Mouse (Mus musculus) liver, adult 2 months (tissue): ENCODE measurements at regions not wholly inside any gene's neighbourhood (a gene's known extent, or its start where the extent isn't known, plus 50 kb on each side); places are given as distances from the start of the nearest gene placed in this dataset.

Source experiments
- DNase-seq: peaks from one replicate; pipeline ENCODE4 v3.0.0-alpha.2; 2011; ENCODE audit warnings: low read depth, low spot score; ENCODE audit errors: extremely low read depth
- H3K27ac ChIP-seq: fragments of 200-500 bp; replicated peaks from 2 replicates; pipeline ENCODE4 v1.5.1; 2012; ENCODE audit warnings: low read depth, mild to moderate bottlenecking, control low read depth, inconsistent platforms, low read length; ENCODE audit not compliant: insufficient read depth
- H3K27me3 ChIP-seq: fragments of 200-500 bp; 2 replicates; pipeline ENCODE4 v1.6.1; 2012; ENCODE audit warnings: mild to moderate bottlenecking, moderate library complexity, low read length, inconsistent platforms; ENCODE audit not compliant: control insufficient read depth, insufficient read depth
- H3K36me3 ChIP-seq: fragments of 200-500 bp; 2 replicates; pipeline ENCODE4 v1.6.1; 2012; ENCODE audit warnings: low read length, inconsistent platforms; ENCODE audit not compliant: control insufficient read depth, insufficient read depth
- H3K4me1 ChIP-seq: fragments of 200-500 bp; 2 replicates; pipeline ENCODE4 v1.6.1; 2011; ENCODE audit warnings: low read length; ENCODE audit not compliant: control insufficient read depth, insufficient read depth
- H3K4me3 ChIP-seq: fragments of 200-500 bp; 2 replicates; pipeline ENCODE4 v1.5.1; 2011; ENCODE audit warnings: low read depth, mild to moderate bottlenecking, control low read depth, low read length, moderate library complexity; ENCODE audit not compliant: insufficient read depth
- H3K79me2 ChIP-seq: fragments of 200-500 bp; 2 replicates; pipeline ENCODE4 v1.6.1; 2012; ENCODE audit warnings: inconsistent platforms, mild to moderate bottlenecking, low read length, moderate library complexity; ENCODE audit not compliant: control insufficient read depth, insufficient read depth
- H3K9ac ChIP-seq: fragments of 200-500 bp; 2 replicates; pipeline ENCODE4 v1.6.1; 2012; ENCODE audit warnings: low read depth, mild to moderate bottlenecking, control low read depth, inconsistent platforms, low read length
- CTCF ChIP-seq: fragments of 200-500 bp; IDR thresholded peaks from 2 replicates; pipeline ENCODE4 v1.5.1; 2011; ENCODE audit warnings: low read depth, low read length, control low read depth
- POLR2A ChIP-seq: fragments of 200-500 bp; IDR thresholded peaks from 2 replicates; pipeline ENCODE4 v1.6.1; 2011; ENCODE audit warnings: low read length, control low read depth; ENCODE audit not compliant: insufficient read depth; ENCODE audit errors: extremely low read depth
- WGBS: fragments of 180-500 bp; shearing (Covaris S2); methylation state at CpG from one replicate; pipeline ENCODE4 v1.1.7; 2018; 5-methylcytosine and 5-hydroxymethylcytosine counted together

DNA sequence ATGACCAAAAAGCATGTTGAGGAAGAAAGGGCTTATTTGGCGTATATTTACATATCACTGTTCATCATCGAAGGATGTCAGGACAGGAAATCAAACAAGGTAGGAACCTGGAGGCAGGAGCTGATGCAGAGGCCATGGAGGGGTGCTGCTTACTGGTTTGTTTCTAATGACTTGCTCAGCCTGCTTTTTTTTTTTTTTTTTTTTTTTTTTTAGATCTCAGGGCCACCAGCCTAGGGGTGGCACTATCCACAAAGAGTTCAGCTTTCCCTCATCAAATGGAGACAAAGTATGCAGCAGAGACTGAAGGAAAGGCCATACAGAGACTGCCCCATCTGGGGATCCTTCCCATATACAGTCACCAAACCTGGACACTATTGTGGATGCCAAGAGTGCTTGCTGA is 106.8 kb upstream of the Ccdc54 start:
- no peaks in the 10 kb centered on the region for H3K4me1 ChIP-seq
- no peak for DNase-seq
- no peak overlapping the region for H3K27ac ChIP-seq
- no peak overlapping the region for H3K4me3 ChIP-seq
- no peaks in the 10 kb centered on the region for H3K27me3 ChIP-seq
- no peak overlapping the region for H3K9ac ChIP-seq
- TF ChIP-seq POLR2A: no peak
- no peak for TF ChIP-seq CTCF
- H3K79me2 ChIP-seq: no peaks in the 10 kb centered on the region
- WGBS: 81% methylated on average over 2 of the region's 2 CpGs
- H3K36me3 ChIP-seq: no peaks in the 10 kb centered on the region

DNA sequence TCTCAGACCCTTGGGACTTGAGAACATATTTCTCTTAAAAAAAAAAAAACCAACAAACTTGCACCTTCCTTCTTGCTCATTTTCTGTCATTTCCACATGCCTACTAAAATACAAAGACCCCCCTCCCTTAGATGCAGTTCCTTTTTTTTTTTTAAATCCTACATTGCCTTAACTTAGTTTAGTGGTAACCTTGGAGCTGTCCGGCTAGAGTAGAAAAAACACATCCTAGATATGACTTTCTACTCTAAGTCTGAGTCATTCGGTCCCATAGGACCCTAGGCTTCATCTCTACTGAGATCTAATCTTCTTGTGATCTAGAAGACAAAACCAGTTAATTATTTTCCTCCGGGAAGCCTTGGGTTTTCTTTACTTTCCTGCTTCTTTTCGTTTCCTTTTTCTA is 105.1 kb upstream of the Ccdc54 start:
- no peaks in the 10 kb centered on the region for H3K4me1 ChIP-seq
- H3K36me3 ChIP-seq: no peaks in the 10 kb centered on the region
- H3K79me2 ChIP-seq: no peaks in the 10 kb centered on the region
- DNase-seq: no peak
- WGBS: 69% methylated on average over 4 of the region's 4 CpGs
- H3K4me3 ChIP-seq: no peak overlapping the region
- H3K9ac ChIP-seq: no peak overlapping the region
- no peaks in the 10 kb centered on the region for H3K27me3 ChIP-seq
- no peak overlapping the region for H3K27ac ChIP-seq
- TF ChIP-seq POLR2A (no peak), CTCF (no peak)

GRCm38 (mm10) chr16:50694045-50694444 is 103.1 kb upstream of the Ccdc54 start:
- TF ChIP-seq POLR2A (no peak), CTCF (no peak)
- 69% methylated on average over 2 of the region's 2 CpGs for WGBS

GRCm38 (mm10) chr16:50690818-50691217 is 99.9 kb upstream of the Ccdc54 start:
- 69% methylated on average over 7 of the region's 7 CpGs for WGBS
- no peak for DNase-seq
- no peak overlapping the region for H3K9ac ChIP-seq
- no peak overlapping the region for H3K27ac ChIP-seq
- H3K4me1 ChIP-seq: no peaks in the 10 kb centered on the region
- TF ChIP-seq POLR2A (no peak), CTCF (no peak)
- H3K4me3 ChIP-seq: no peak overlapping the region
- no peaks in the 10 kb centered on the region for H3K36me3 ChIP-seq
- H3K79me2 ChIP-seq: no peaks in the 10 kb centered on the region
- H3K27me3 ChIP-seq: no peaks in the 10 kb centered on the region

More at GRCm38 (mm10) chr16:50694045-50694444, 103.1 kb upstream of the Ccdc54 start:
- H3K4me3 ChIP-seq: no peak overlapping the region
- H3K27me3 ChIP-seq: no peaks in the 10 kb centered on the region
- no peaks in the 10 kb centered on the region for H3K36me3 ChIP-seq
- no peak overlapping the region for H3K9ac ChIP-seq
- DNase-seq: no peak
- H3K27ac ChIP-seq: no peak overlapping the region
- H3K79me2 ChIP-seq: no peaks in the 10 kb centered on the region
- no peaks in the 10 kb centered on the region for H3K4me1 ChIP-seq

DNA sequence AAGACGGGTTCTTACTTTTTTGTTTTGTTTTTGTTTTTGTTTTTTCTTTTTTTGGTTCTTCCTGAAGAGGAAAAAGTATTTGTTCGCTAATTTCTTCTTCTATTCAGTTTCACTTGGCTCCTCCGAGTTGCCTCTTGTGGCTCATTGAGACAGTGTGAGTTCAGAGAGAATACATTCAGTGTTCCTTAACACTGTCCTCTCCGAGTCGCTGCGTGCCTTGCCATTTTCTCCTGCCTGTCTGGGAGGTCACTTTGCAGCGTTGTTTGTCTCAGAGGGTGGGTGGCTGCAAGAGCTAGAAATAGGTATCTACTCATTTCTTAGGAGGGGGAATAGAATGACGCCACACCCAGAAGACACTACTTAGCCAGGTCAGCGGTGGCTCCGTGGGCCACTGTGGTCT is 98.6 kb upstream of the Ccdc54 start:
- no peaks in the 10 kb centered on the region for H3K4me1 ChIP-seq
- H3K4me3 ChIP-seq: no peak overlapping the region
- no peak for DNase-seq
- H3K27ac ChIP-seq: no peak overlapping the region
- WGBS: 65% methylated on average over 10 of the region's 10 CpGs
- H3K36me3 ChIP-seq: no peaks in the 10 kb centered on the region
- H3K9ac ChIP-seq: no peak overlapping the region
- H3K79me2 ChIP-seq: no peaks in the 10 kb centered on the region
- H3K27me3 ChIP-seq: no peaks in the 10 kb centered on the region
- TF ChIP-seq CTCF: no peak
- no peak for TF ChIP-seq POLR2A

GRCm38 (mm10) chr16:50688818-50689506 is 98.0 kb upstream of the Ccdc54 start:
- no peaks in the 10 kb centered on the region for H3K27me3 ChIP-seq
- H3K9ac ChIP-seq: no peak overlapping the region
- no peak overlapping the region; the same call in 1 of the 2 replicates for H3K4me3 ChIP-seq
- H3K79me2 ChIP-seq: no peaks in the 10 kb centered on the region
- no peak overlapping the region for H3K27ac ChIP-seq
- no peak for DNase-seq
- no peak for TF ChIP-seq CTCF
- TF ChIP-seq POLR2A: no peak
- no peaks in the 10 kb centered on the region for H3K36me3 ChIP-seq
- H3K4me1 ChIP-seq: no peaks in the 10 kb centered on the region
- WGBS: 58% methylated on average over 11 of the region's 11 CpGs
